11 mouse cellular contexts compared by ENCODE assay signal in genomic region chr17:35173329-35173728, GRCm38 (mm10). TPM values are rescaled to one million over a fixed set of nuclear protein-coding genes. Genes with fewer than 3 reads are reported as not detected.
DNase-seq lines count a peak whose midpoint lies in the region; ATAC-seq and TF ChIP-seq lines count a peak whose summit lies in the region.
"Had no signal": no experiment of that assay in that cellular context is flagged by ENCODE, and none has a peak within 500 bp of the region (broad histone marks: within the 10 kb centered on the region; RNA-seq: fewer than 3 reads in every experiment).

No protein-coding gene starts in this region.

- no peak for DNase-seq in limb, embryonic 10.5 days (ENCODE audit: low spot score)
- peak; percentile 76 for DNase-seq in naive thymus-derived CD4-positive, alpha-beta T cell, adult 2 months (ENCODE audit: low read depth)
- DNase-seq in gastrocnemius, postnatal 10 days = no peak
- DNase-seq in embryo, embryonic 10 days (ENCODE audit: low spot score) = no peak

- H3K4me3 ChIP-seq in forebrain, embryonic 13.5 days = no peak overlapping the region
- H3K4me3 ChIP-seq in forebrain, embryonic 12.5 days (replicated peaks) = no peak overlapping the region
- no peak overlapping the region for H3K4me3 ChIP-seq in limb, embryonic 15.5 days
- no peak overlapping the region for H3K4me3 ChIP-seq in limb, embryonic 10.5 days
- no peak overlapping the region for H3K4me3 ChIP-seq in bone marrow, adult 2 months (replicated peaks; ENCODE audit: control insufficient read depth, low read depth, low read length)
- H3K4me3 ChIP-seq: lung, embryonic 15.5 days had no signal

- no peaks in the 10 kb centered on the region for H3K9me3 ChIP-seq in forebrain, embryonic 13.5 days (replicated peaks)
- no peaks in the 10 kb centered on the region for H3K9me3 ChIP-seq in forebrain, embryonic 12.5 days
- no peaks in the 10 kb centered on the region for H3K9me3 ChIP-seq in limb, embryonic 15.5 days
- H3K9me3 ChIP-seq in limb, embryonic 10.5 days (replicated peaks) = no peaks in the 10 kb centered on the region
- H3K9me3 ChIP-seq: lung, embryonic 15.5 days had no signal

- no peak for TF ChIP-seq POLR2A in bone marrow, adult 2 months (IDR thresholded peaks at IDR 0.05; ENCODE audit: borderline replicate concordance, control insufficient read depth, low read depth, low read length)

- WGBS in forebrain, embryonic 13.5 days = 65% methylated on average over 3 of the region's 3 CpGs
- WGBS in forebrain, embryonic 12.5 days = 64% methylated on average over 3 of the region's 3 CpGs
- 61% methylated on average over 3 of the region's 3 CpGs for WGBS in limb, embryonic 15.5 days
- 74% methylated on average over 3 of the region's 3 CpGs for WGBS in limb, embryonic 10.5 days
- WGBS in bone marrow, adult 2 months = 56% methylated on average over 3 of the region's 3 CpGs

- TF ChIP-seq CTCF in bone marrow, adult 2 months (IDR thresholded peaks at IDR 0.05; ENCODE audit: control insufficient read depth, insufficient read depth, low read length) = no peak

- H3K4me1 ChIP-seq in forebrain, embryonic 13.5 days = no peaks in the 10 kb centered on the region
- no peaks in the 10 kb centered on the region for H3K4me1 ChIP-seq in forebrain, embryonic 12.5 days
- H3K4me1 ChIP-seq in limb, embryonic 15.5 days = 0 out of 2 replicates have a peak, but pooled peaks cover 11% of the 10 kb centered on the region
- H3K4me1 ChIP-seq in limb, embryonic 10.5 days = peaks cover 11% of the 10 kb centered on the region
- peaks cover 4% of the 10 kb centered on the region for H3K4me1 ChIP-seq in bone marrow, adult 2 months (ENCODE audit: control insufficient read depth, insufficient read depth, low read length)
- H3K4me1 ChIP-seq: lung, embryonic 15.5 days had no signal

- peak overlapping the region; percentile 19; the same call in 1 of the 2 replicates for H3K27ac ChIP-seq in forebrain, embryonic 13.5 days
- no peak overlapping the region for H3K27ac ChIP-seq in forebrain, embryonic 12.5 days
- H3K27ac ChIP-seq in limb, embryonic 15.5 days = peak overlapping the region; percentile 18; the same call in 1 of the 2 replicates
- no peak overlapping the region for H3K27ac ChIP-seq in limb, embryonic 10.5 days
- H3K27ac ChIP-seq in bone marrow, adult 2 months (ENCODE audit: control insufficient read depth, insufficient read depth, low read depth, low read length, poor library complexity) = peak overlapping the region; percentile 72
- H3K27ac ChIP-seq: hindbrain, postnatal 0 days; lung, embryonic 15.5 days had no signal

- H3K36me3 ChIP-seq in forebrain, embryonic 13.5 days (ENCODE audit: poor library complexity, severe bottlenecking) = no peaks in the 10 kb centered on the region
- H3K36me3 ChIP-seq in forebrain, embryonic 12.5 days (replicated peaks) = no peaks in the 10 kb centered on the region
- no peaks in the 10 kb centered on the region for H3K36me3 ChIP-seq in limb, embryonic 15.5 days
- no peaks in the 10 kb centered on the region for H3K36me3 ChIP-seq in limb, embryonic 10.5 days
- H3K36me3 ChIP-seq: lung, embryonic 15.5 days had no signal

- no peak for ATAC-seq in forebrain, embryonic 13.5 days
- no peak for ATAC-seq in forebrain, embryonic 12.5 days (ENCODE audit: low FRiP score)
- no peak for ATAC-seq in limb, embryonic 15.5 days (ENCODE audit: insufficient number of reproducible peaks, low FRiP score, low TSS enrichment, low read depth)
- ATAC-seq: hindbrain, postnatal 0 days had no signal

- H3K9ac ChIP-seq in forebrain, embryonic 13.5 days = no peak overlapping the region
- H3K9ac ChIP-seq in forebrain, embryonic 12.5 days = no peak overlapping the region
- H3K9ac ChIP-seq in limb, embryonic 15.5 days = no peak overlapping the region
- H3K9ac ChIP-seq: lung, embryonic 15.5 days had no signal

- no peaks in the 10 kb centered on the region for H3K27me3 ChIP-seq in forebrain, embryonic 13.5 days
- 0 out of 2 replicates have a peak, but pooled peaks cover 3% of the 10 kb centered on the region for H3K27me3 ChIP-seq in forebrain, embryonic 12.5 days
- no peaks in the 10 kb centered on the region for H3K27me3 ChIP-seq in limb, embryonic 15.5 days
- H3K27me3 ChIP-seq in limb, embryonic 10.5 days (ENCODE audit: low read depth, poor library complexity, severe bottlenecking) = no peaks in the 10 kb centered on the region
- H3K27me3 ChIP-seq: lung, embryonic 15.5 days had no signal

- H3K4me2 ChIP-seq in forebrain, embryonic 13.5 days = no peak overlapping the region
- no peak overlapping the region for H3K4me2 ChIP-seq in forebrain, embryonic 12.5 days
- H3K4me2 ChIP-seq in limb, embryonic 15.5 days = no peak overlapping the region
- H3K4me2 ChIP-seq: lung, embryonic 15.5 days had no signal

RNA-seq across cellular contexts. Expression of gene Aif1, which starts 2.5 kb away (rescaled TPM):
- 5.6 and 6.0 TPM in 2 replicates for polyA plus RNA-seq in forebrain, embryonic 13.5 days (2015; fragmentation: Nextera tagmentation; extraction: Ambion mirVana)
- 4.3 and 4.9 TPM in 2 replicates for polyA plus RNA-seq in forebrain, embryonic 12.5 days (2016; fragmentation: Nextera tagmentation; extraction: Ambion mirVana)
- polyA plus RNA-seq in limb, embryonic 15.5 days (2015; fragmentation: Nextera tagmentation; extraction: Ambion mirVana) = 14.6 and 18.6 TPM in 2 replicates
- polyA plus RNA-seq in limb, embryonic 10.5 days (2016; fragmentation: Nextera tagmentation; extraction: Ambion mirVana) = 1.5 and 1.8 TPM in 2 replicates
- 48.9 and 51.7 TPM in 2 replicates for polyA plus RNA-seq in bone marrow, adult 2 months (2011; ENCODE audit: insufficient read depth, insufficient read length, low replicate concordance, missing spikeins)
- 1 to 10 TPM; 2.4 to 2.6 TPM for total RNA-seq in gastrocnemius, postnatal 10 days (2021)

RNA-seq across cellular contexts. Expression of gene Prrc2a, which starts 8.6 kb away (rescaled TPM):
- polyA plus RNA-seq in forebrain, embryonic 13.5 days (2015; fragmentation: Nextera tagmentation; extraction: Ambion mirVana) = 213 TPM in 2 replicates
- 221 and 231 TPM in 2 replicates for polyA plus RNA-seq in forebrain, embryonic 12.5 days (2016; fragmentation: Nextera tagmentation; extraction: Ambion mirVana)
- polyA plus RNA-seq in limb, embryonic 15.5 days (2015; fragmentation: Nextera tagmentation; extraction: Ambion mirVana) = 142 and 147 TPM in 2 replicates
- 213 and 229 TPM in 2 replicates for polyA plus RNA-seq in limb, embryonic 10.5 days (2016; fragmentation: Nextera tagmentation; extraction: Ambion mirVana)
- polyA plus RNA-seq in bone marrow, adult 2 months (2011; ENCODE audit: insufficient read depth, insufficient read length, low replicate concordance, missing spikeins) = 208 and 214 TPM in 2 replicates
- 100 to 1,000 TPM; 128 to 149 TPM for total RNA-seq in gastrocnemius, postnatal 10 days (2021)

RNA-seq across cellular contexts. Expression of gene Lst1, which starts 14.9 kb away (rescaled TPM):
- 3.5 and 4.2 TPM in 2 replicates for polyA plus RNA-seq in forebrain, embryonic 13.5 days (2015; fragmentation: Nextera tagmentation; extraction: Ambion mirVana)
- 4.0 and 4.8 TPM in 2 replicates for polyA plus RNA-seq in forebrain, embryonic 12.5 days (2016; fragmentation: Nextera tagmentation; extraction: Ambion mirVana)
- 25.8 and 27.5 TPM in 2 replicates for polyA plus RNA-seq in limb, embryonic 15.5 days (2015; fragmentation: Nextera tagmentation; extraction: Ambion mirVana)
- 1.6 and 2.0 TPM in 2 replicates for polyA plus RNA-seq in limb, embryonic 10.5 days (2016; fragmentation: Nextera tagmentation; extraction: Ambion mirVana)
- polyA plus RNA-seq in bone marrow, adult 2 months (2011; ENCODE audit: insufficient read depth, insufficient read length, low replicate concordance, missing spikeins) = 50.4 and 139 TPM in 2 replicates
- total RNA-seq in gastrocnemius, postnatal 10 days (2021) = 1 to 10 TPM; 4.6 to 5.3 TPM

RNA-seq across cellular contexts. Expression of gene Ltb, which starts 20.9 kb away (rescaled TPM):
- polyA plus RNA-seq in forebrain, embryonic 13.5 days (2015; fragmentation: Nextera tagmentation; extraction: Ambion mirVana) = 0.20 TPM in 1 of 2 replicates, not detected in the other
- not detected in 2 replicates for polyA plus RNA-seq in forebrain, embryonic 12.5 days (2016; fragmentation: Nextera tagmentation; extraction: Ambion mirVana)
- 1.0 and 1.2 TPM in 2 replicates for polyA plus RNA-seq in limb, embryonic 15.5 days (2015; fragmentation: Nextera tagmentation; extraction: Ambion mirVana)
- 0.38 and 0.45 TPM in 2 replicates for polyA plus RNA-seq in limb, embryonic 10.5 days (2016; fragmentation: Nextera tagmentation; extraction: Ambion mirVana)
- polyA plus RNA-seq in bone marrow, adult 2 months (2011; ENCODE audit: insufficient read depth, insufficient read length, low replicate concordance, missing spikeins) = 38.6 and 66.2 TPM in 2 replicates
- total RNA-seq in gastrocnemius, postnatal 10 days (2021) = under 1 TPM; 0.68 to 0.75 TPM
- total RNA-seq: gastrocnemius, adult 8-10 months; hindbrain, postnatal 0 days had no signal

RNA-seq across cellular contexts. Expression of gene Tnf, which starts 28.5 kb away (rescaled TPM):
- polyA plus RNA-seq in forebrain, embryonic 13.5 days (2015; fragmentation: Nextera tagmentation; extraction: Ambion mirVana) = not detected in 2 replicates
- polyA plus RNA-seq in forebrain, embryonic 12.5 days (2016; fragmentation: Nextera tagmentation; extraction: Ambion mirVana) = not detected in 2 replicates
- polyA plus RNA-seq in limb, embryonic 15.5 days (2015; fragmentation: Nextera tagmentation; extraction: Ambion mirVana) = 0.64 and 0.82 TPM in 2 replicates
- 0.14 TPM in 1 of 2 replicates, not detected in the other for polyA plus RNA-seq in limb, embryonic 10.5 days (2016; fragmentation: Nextera tagmentation; extraction: Ambion mirVana)
- polyA plus RNA-seq in bone marrow, adult 2 months (2011; ENCODE audit: insufficient read depth, insufficient read length, low replicate concordance, missing spikeins) = 3.2 and 7.4 TPM in 2 replicates
- total RNA-seq in gastrocnemius, postnatal 10 days (2021) = under 1 TPM; 0.23 to 0.99 TPM
- polyA plus RNA-seq: lung, embryonic 15.5 days had no signal

Comparison
In these comparisons a context has a peak if more than half of its experiments do, and no peak if none do; other contexts are left out.
1. H3K27ac ChIP-seq: peak in forebrain, embryonic 13.5 days (single experiment), limb, embryonic 15.5 days (single experiment) and bone marrow, adult 2 months (single experiment); none in forebrain, embryonic 12.5 days (single experiment) and limb, embryonic 10.5 days (single experiment).